Mouse (Mus musculus) layer of hippocampus, postnatal 14 days (tissue): ENCODE results near the gene Magea3. TPM values are rescaled to one million over a fixed set of nuclear protein-coding genes. Genes with fewer than 3 reads are reported as not detected.
"Not testable (repeated sequence)": the region's sequence is repeated elsewhere in the genome, so short reads cannot be mapped to it uniquely, and the experiment has no call there.

Experiments
- DNase-seq, 2 experiments: peaks; one replicate each; pipeline ENCODE4 v3.0.0; 2021 to 2022; ENCODE audit warnings: low spot score in 2 of 2, mixed read lengths in 1 of 2
- long read RNA-seq, 2 experiments: library from polyadenylated mRNA; stranded (forward); transcript quantifications; one replicate each; pipeline ENCODE4 v2.0.0; 2021
- total RNA-seq, 2 experiments: library from RNA; stranded (reverse); gene quantifications; 2 replicates each; pipeline ENCODE4 v1.2.3; 2021

Magea3 gene
- not detected for total RNA-seq
- long read RNA-seq, experiment 1 = 0 reads
- long read RNA-seq, experiment 2 = 0 reads

DNA sequence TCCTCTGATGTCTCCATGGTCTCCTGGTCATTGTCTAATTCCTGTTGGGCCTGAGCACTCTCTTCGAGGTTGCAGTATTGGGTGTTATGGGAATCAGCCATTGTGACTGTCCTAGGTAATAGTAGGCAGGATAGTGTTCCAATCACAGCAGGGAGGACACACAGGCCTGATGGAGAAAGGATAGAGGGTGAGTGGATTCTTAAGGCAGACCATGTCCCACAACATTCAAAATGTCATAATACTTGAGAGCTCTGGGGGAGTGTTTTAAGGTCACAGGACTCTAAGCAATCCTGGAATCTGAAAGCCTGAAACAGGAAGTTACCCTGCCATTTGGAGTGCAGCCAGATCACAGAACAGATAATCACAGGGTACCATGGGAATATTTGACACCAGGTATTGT, at the start of gene Magea3:
Gene Magea3 (minus strand): TSS at position 101 of the 400 bp plus-strand sequence.
- DNase-seq = not testable (repeated sequence)

GRCm38 (mm10) chrX:154995750-154996149, 46.4 kb upstream of the Magea3 start, which contains the start of gene Magea8:
Magea8 (minus strand) TSS chrX:154995850.
- DNase-seq = not testable (repeated sequence)

GRCm38 (mm10) chrX:154935887-154936286, 13.4 kb downstream of the Magea3 start, which contains the start of gene Magea6:
Magea6 (minus strand) TSS chrX:154935987.
- DNase-seq = not testable (repeated sequence)

Other genes with a start within 250 kb of the Magea3 start
- gene Cldn34b1, start 59.2 kb downstream of the Magea3 start, total RNA-seq = not detected
- gene Magea6, start 13.5 kb downstream of the Magea3 start, total RNA-seq = not detected
- not detected for gene Magea8, start 46.3 kb upstream of the Magea3 start, total RNA-seq
- gene Magea5, start 113.6 kb upstream of the Magea3 start, total RNA-seq = not detected
- gene Magea1, start 140.3 kb upstream of the Magea3 start, total RNA-seq = not detected
- gene Magea2, start 144.2 kb upstream of the Magea3 start, total RNA-seq = not detected
- not detected for gene Cldn34b2, start 178.9 kb upstream of the Magea3 start, total RNA-seq